Mouse (Mus musculus): ENCODE measurements around the gene Mmel1. TPM values are rescaled to one million over a fixed set of nuclear protein-coding genes. Genes with fewer than 3 reads are reported as not detected.

Gene Mmel1
- polyA plus RNA-seq, 1 experiment from 2014 or later: 0.13 TPM

DNA sequence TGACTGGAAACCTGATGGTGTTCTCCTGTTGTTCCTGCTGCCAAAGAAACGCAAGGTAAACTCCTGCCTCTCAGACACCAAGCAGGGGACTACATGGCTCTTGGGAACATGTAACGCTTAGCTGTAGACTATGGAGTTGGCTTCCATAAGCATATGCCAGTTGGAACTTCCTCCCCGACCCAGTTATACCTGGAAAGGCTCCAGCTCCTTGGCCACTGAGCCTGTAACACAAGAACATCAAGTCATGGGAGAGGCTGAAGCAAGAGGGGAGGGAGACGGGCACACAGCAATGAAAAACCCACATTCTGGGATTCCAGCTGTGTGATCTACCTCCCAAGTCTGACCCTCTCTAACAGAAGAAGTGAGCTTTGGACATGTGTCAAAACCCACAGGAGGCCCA, 52.9 kb downstream of the Mmel1 start:
- WGBS: 80% methylated on average over 4 of the region's 4 CpGs
- H3K9ac ChIP-seq (ENCODE audit: low read length): no peak overlapping the region

DNA sequence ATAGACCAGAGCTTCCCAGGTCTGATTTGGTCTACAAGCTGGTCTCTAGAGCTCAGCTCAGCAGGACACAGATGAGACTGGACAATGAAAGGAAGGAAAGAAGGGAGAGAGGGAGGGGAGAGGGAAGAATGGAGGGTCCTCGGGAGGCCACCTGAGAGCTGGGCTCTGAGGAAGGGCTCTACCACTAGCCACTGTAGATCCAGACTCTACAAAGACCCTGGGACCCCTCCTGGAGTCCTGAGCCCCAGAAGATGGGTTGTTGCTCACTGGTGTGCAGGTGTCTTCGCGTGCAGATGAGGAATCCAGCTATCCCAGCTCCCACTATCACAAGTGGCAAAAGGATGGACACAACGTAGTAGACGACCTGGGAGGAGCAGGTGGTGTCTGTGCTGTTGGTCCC, 53.5 kb downstream of the Mmel1 start:
- ATAC-seq: no peak
- H3K27ac ChIP-seq (ENCODE audit: low read depth, low read length): no peak overlapping the region
- H3K27me3 ChIP-seq (replicated peaks; ENCODE audit: control insufficient read depth, insufficient read depth, low read length): no peaks in the 10 kb centered on the region
- no peaks in the 10 kb centered on the region for H3K9me3 ChIP-seq (replicated peaks; ENCODE audit: control insufficient read depth, low read length)
- no peaks in the 10 kb centered on the region for H3K36me3 ChIP-seq (ENCODE audit: control insufficient read depth, insufficient read depth, low read length)
- H3K4me1 ChIP-seq (ENCODE audit: control insufficient read depth, insufficient read depth, low read length): no peaks in the 10 kb centered on the region
- no peak overlapping the region for H3K9ac ChIP-seq (ENCODE audit: low read length)
- no peak overlapping the region for H3K4me2 ChIP-seq (ENCODE audit: low read length)
- WGBS: 77% methylated on average over 5 of the region's 5 CpGs
- DNase-seq (ENCODE audit: low spot score): no peak
- no peak overlapping the region for H3K4me3 ChIP-seq (ENCODE audit: low read depth, low read length)

More for the DNA sequence above, 52.9 kb downstream of the Mmel1 start:
- no peak overlapping the region for H3K4me2 ChIP-seq (ENCODE audit: low read length)
- no peaks in the 10 kb centered on the region for H3K4me1 ChIP-seq (ENCODE audit: control insufficient read depth, insufficient read depth, low read length)
- no peak for ATAC-seq
- DNase-seq (ENCODE audit: low spot score): no peak
- H3K4me3 ChIP-seq (ENCODE audit: low read depth, low read length): no peak overlapping the region
- no peaks in the 10 kb centered on the region for H3K9me3 ChIP-seq (replicated peaks; ENCODE audit: control insufficient read depth, low read length)
- no peaks in the 10 kb centered on the region for H3K27me3 ChIP-seq (replicated peaks; ENCODE audit: control insufficient read depth, insufficient read depth, low read length)
- no peak overlapping the region for H3K27ac ChIP-seq (ENCODE audit: low read depth, low read length)
- H3K36me3 ChIP-seq (ENCODE audit: control insufficient read depth, insufficient read depth, low read length): no peaks in the 10 kb centered on the region

DNA sequence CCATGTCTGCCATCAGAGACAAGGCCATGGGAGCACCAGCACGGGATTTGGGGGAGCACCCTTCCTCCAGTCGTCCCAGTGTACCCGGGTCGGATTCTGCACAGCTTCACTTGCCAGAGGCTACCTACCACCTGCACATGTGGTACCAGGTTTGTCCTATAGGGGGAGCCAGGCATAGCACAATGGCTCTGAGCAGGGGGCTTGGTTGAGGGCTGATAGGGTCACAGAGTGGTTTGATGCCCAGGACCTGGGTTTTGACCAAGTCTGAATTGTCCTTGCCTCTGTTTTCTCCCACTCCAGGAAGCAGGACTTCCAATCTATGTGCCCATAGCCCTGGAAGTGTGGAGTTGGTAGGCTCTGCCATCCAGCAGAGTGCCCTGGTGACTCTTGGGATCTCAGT, 56.0 kb downstream of the Mmel1 start:
- H3K27me3 ChIP-seq (replicated peaks; ENCODE audit: control insufficient read depth, insufficient read depth, low read length): no peaks in the 10 kb centered on the region
- H3K4me3 ChIP-seq (ENCODE audit: low read depth, low read length): no peak overlapping the region
- no peak for DNase-seq (ENCODE audit: low spot score)
- H3K36me3 ChIP-seq (ENCODE audit: control insufficient read depth, insufficient read depth, low read length): no peaks in the 10 kb centered on the region
- H3K4me1 ChIP-seq (ENCODE audit: control insufficient read depth, insufficient read depth, low read length): no peaks in the 10 kb centered on the region
- ATAC-seq: no peak
- H3K4me2 ChIP-seq (ENCODE audit: low read length): no peak overlapping the region
- WGBS: 39% methylated on average over 4 of the region's 4 CpGs
- H3K27ac ChIP-seq (ENCODE audit: low read depth, low read length): no peak overlapping the region
- H3K9me3 ChIP-seq (replicated peaks; ENCODE audit: control insufficient read depth, low read length): no peaks in the 10 kb centered on the region
- H3K9ac ChIP-seq (ENCODE audit: low read length): no peak overlapping the region

DNA sequence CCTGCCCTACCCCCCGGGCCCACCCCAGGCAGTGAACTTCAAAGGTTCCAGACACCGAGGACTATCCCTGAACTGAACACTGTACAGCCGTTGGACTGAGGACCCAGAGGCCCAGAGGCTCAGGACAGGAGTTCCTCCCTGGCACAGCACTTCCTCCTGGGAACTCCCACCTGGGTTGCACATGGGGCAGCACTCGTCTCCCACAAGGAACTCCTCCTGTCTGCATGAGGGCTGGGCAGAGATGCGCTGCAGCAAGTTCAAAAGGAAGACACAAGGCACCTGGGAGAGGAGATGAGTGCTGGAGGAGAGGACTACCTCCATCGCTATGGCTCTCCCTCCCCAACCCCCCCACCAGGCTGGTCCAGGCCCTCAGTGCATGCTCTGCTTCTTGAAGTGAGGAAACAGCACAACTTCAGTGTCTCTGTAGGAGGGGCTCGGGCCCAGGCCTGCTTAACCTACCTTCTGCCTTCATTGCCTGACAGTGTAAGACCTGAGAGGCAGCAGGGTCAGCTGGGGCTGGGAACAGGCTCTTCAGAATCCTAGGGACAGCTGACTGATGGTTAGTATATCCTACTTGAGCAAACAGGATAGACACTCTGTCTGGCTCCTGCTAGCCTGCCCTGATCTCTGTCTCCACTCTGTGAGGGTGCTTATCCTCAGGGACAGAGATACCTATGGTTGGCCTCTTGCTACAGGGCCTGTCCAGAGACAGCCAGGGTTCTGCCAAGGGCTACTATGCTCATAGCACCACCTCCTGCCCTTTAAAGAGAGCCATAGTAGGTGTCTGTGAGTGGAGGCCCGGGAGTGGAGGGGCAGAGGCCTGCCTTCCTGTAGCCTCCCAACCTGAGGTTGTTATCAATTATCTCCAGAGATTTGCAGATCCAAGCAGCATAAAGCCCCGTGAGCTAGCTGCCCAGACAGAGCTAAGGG, 57.8 kb downstream of the Mmel1 start:
- Histone ChIP-seq H3K9ac (ENCODE audit: low read length) (no peak overlapping the region), H3K9me3 (replicated peaks; ENCODE audit: control insufficient read depth, low read length) (no peaks in the 10 kb centered on the region), H3K27me3 (replicated peaks; ENCODE audit: control insufficient read depth, insufficient read depth, low read length) (no peaks in the 10 kb centered on the region), H3K4me1 (ENCODE audit: control insufficient read depth, insufficient read depth, low read length) (no peaks in the 10 kb centered on the region), H3K36me3 (ENCODE audit: control insufficient read depth, insufficient read depth, low read length) (no peaks in the 10 kb centered on the region), H3K4me3 (ENCODE audit: low read depth, low read length) (no peak overlapping the region), H3K4me2 (ENCODE audit: low read length) (no peak overlapping the region), H3K27ac (ENCODE audit: low read depth, low read length) (no peak overlapping the region)
- no peak for DNase-seq (ENCODE audit: low spot score)
- 70% methylated on average over 9 of the region's 9 CpGs for WGBS
- no peak for ATAC-seq

DNA sequence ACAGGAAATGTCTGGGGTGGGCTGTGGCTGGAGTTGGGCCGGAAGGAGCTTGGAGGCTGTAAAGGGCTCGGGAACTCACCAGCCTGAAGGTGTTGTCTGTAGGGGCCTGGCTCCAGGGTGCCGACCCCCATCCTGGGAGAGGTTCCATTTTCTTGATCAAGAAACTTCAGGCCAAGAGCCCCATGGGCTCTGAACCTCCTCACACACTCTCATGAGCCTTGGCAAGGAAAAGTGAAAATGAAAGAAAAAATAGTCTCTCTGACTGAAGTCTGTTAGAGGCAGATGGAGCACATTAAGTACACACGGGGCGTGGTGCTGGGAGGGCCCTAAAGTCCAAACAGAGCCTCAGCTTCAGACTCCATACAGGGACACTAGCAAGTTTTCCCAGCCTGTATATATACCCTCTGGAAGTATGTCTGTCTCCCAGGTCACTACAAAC, 58.5 kb downstream of the Mmel1 start:
- WGBS: 82% methylated on average over 5 of the region's 5 CpGs
- Histone ChIP-seq H3K27ac (ENCODE audit: low read depth, low read length) (no peak overlapping the region), H3K27me3 (replicated peaks; ENCODE audit: control insufficient read depth, insufficient read depth, low read length) (no peaks in the 10 kb centered on the region), H3K4me1 (ENCODE audit: control insufficient read depth, insufficient read depth, low read length) (no peaks in the 10 kb centered on the region), H3K36me3 (ENCODE audit: control insufficient read depth, insufficient read depth, low read length) (no peaks in the 10 kb centered on the region), H3K4me3 (ENCODE audit: low read depth, low read length) (no peak overlapping the region), H3K9me3 (replicated peaks; ENCODE audit: control insufficient read depth, low read length) (no peaks in the 10 kb centered on the region), H3K4me2 (ENCODE audit: low read length) (no peak overlapping the region), H3K9ac (ENCODE audit: low read length) (no peak overlapping the region)
- no peak for ATAC-seq
- DNase-seq (ENCODE audit: low spot score): no peak

DNA sequence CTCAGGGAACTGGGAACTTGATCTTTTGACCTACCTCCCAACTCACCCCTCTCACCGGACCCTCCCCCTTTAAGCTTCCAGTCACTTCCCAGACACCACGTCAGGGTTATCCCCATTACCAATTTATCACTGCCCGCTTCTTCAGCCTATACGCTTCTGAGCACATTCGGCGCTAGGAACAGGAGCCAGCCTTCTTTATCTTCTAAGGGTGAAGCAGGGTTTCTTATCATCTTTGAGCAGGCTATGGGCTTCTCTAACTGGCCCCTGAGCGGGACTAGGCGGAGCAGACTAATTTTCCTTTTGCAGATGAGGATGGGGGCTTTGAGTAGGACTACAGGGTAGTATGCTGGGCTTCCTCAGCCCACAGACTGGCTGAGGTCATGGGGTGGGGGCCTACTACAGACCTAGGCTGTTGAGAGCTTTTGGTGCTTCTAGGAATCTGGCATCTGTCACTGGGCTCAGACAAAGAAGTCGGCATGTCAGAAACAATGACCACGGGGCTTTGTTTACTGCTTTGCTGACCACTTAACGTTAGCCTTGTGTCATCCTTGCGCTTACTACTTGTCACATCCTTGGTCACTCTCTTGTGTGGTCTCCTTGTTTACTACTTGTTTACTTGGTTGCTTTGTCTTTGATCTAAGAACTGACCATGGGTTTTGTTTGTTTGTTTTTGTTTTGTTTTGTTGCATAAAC, 59.2 kb downstream of the Mmel1 start, which contains the start of gene Tnfrsf14:
Tnfrsf14 (minus strand) TSS at position 169 of the 693 bp plus-strand sequence.
- Histone ChIP-seq H3K9me3 (replicated peaks; ENCODE audit: control insufficient read depth, low read length) (no peaks in the 10 kb centered on the region), H3K4me2 (ENCODE audit: low read length) (no peak within 1 kb of the TSS), H3K27me3 (replicated peaks; ENCODE audit: control insufficient read depth, insufficient read depth, low read length) (no peaks in the 10 kb centered on the region), H3K36me3 (ENCODE audit: control insufficient read depth, insufficient read depth, low read length) (no peaks in the 10 kb centered on the region), H3K9ac (ENCODE audit: low read length) (no peak within 1 kb of the TSS), H3K4me1 (ENCODE audit: control insufficient read depth, insufficient read depth, low read length) (no peaks in the 10 kb centered on the region), H3K4me3 (ENCODE audit: low read depth, low read length) (no peak within 1 kb of the TSS), H3K27ac (ENCODE audit: low read depth, low read length) (no peak within 1 kb of the TSS)
- WGBS: 67% methylated on average over 12 of the region's 12 CpGs
- DNase-seq (ENCODE audit: low spot score): no peak
- ATAC-seq: no peak

DNA sequence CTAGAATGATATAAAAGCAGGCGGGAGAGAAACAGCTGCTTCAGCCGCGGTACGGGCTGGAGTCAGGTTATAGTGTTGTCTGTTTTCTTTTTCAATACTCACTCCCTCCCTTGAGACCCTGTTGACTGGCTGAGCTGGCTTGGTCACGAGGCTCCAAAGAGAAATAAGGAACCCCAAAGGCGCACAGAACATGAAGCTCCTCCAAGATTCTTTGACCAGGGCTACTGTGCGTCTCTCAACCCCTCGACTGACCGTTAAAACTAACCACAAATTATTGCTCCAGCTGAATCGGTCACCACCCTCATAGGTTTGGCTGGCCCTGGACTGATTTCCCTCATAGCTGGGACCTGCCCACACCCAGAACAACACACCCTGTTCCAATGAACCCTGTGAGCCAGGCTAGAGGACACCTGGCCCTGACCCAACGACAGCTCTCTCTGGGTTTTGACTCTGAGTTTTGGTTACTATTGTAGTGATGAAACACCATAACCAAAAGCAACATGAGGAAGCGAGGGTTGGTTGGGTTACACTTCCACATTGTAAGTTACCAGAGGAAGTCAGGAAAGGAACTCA, 59.8 kb downstream of the Mmel1 start:
- no peak overlapping the region for H3K4me2 ChIP-seq (ENCODE audit: low read length)
- no peak overlapping the region for H3K9ac ChIP-seq (ENCODE audit: low read length)
- no peaks in the 10 kb centered on the region for H3K4me1 ChIP-seq (ENCODE audit: control insufficient read depth, insufficient read depth, low read length)
- 85% methylated on average over 12 of the region's 12 CpGs for WGBS
- ATAC-seq (no peak), DNase-seq (ENCODE audit: low spot score) (no peak)
- no peaks in the 10 kb centered on the region for H3K9me3 ChIP-seq (replicated peaks; ENCODE audit: control insufficient read depth, low read length)
- H3K36me3 ChIP-seq (ENCODE audit: control insufficient read depth, insufficient read depth, low read length): no peaks in the 10 kb centered on the region
- H3K27ac ChIP-seq (ENCODE audit: low read depth, low read length): no peak overlapping the region
- no peak overlapping the region for H3K4me3 ChIP-seq (ENCODE audit: low read depth, low read length)
- H3K27me3 ChIP-seq (replicated peaks; ENCODE audit: control insufficient read depth, insufficient read depth, low read length): no peaks in the 10 kb centered on the region

DNA sequence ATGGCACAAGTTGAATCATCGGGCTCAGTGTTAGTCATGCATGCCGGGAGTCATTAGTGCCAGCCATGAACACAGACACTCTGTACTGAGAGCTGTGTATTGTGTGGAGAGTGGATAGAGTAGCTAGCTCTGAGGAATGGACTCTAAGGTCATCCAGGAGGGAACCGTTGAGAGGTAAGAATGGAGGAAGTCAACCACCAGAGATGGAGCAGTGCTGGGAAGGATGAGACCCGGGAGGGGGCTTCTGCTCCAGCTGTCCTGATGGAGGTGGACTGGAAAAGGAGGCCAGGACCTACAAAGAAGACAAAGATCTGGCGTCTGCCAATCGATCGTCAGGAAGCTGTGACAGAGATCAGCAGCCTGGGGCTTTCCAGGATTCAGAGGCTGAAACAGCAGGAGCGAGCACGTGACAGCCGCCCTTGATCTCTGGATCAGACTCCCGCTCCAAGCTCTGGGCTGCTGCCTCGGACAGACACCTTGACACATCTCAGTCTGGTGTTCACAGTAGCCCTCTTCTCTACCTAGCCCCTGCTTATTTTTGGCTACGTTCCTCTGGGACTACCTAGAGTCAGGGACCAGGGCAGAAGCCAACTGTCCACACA, 64.0 kb downstream of the Mmel1 start:
- no peak for ATAC-seq
- Histone ChIP-seq H3K36me3 (ENCODE audit: control insufficient read depth, insufficient read depth, low read length) (no peaks in the 10 kb centered on the region), H3K4me1 (ENCODE audit: control insufficient read depth, insufficient read depth, low read length) (no peaks in the 10 kb centered on the region), H3K27me3 (replicated peaks; ENCODE audit: control insufficient read depth, insufficient read depth, low read length) (no peaks in the 10 kb centered on the region), H3K27ac (ENCODE audit: low read depth, low read length) (no peak overlapping the region), H3K4me3 (ENCODE audit: low read depth, low read length) (no peak overlapping the region), H3K4me2 (ENCODE audit: low read length) (no peak overlapping the region), H3K9ac (ENCODE audit: low read length) (no peak overlapping the region), H3K9me3 (replicated peaks; ENCODE audit: control insufficient read depth, low read length) (no peaks in the 10 kb centered on the region)
- WGBS: 63% methylated on average over 13 of the region's 13 CpGs
- no peak for DNase-seq (ENCODE audit: low spot score)
